Mouse (Mus musculus) cerebellum, adult 2 months (tissue): ENCODE data around the gene Rgl3. TPM values are rescaled to one million over a fixed set of nuclear protein-coding genes. Genes with fewer than 3 reads are reported as not detected.

Source experiments
- DNase-seq, 2 experiments: peaks; one replicate each; pipeline ENCODE4 v3.0.0; 2021
- H3K27ac ChIP-seq: fragments of 200-500 bp; 2 replicates; pipeline ENCODE4 v1.5.1; 2012; ENCODE audit warnings: low read length, control low read depth, inconsistent platforms; ENCODE audit not compliant: insufficient read depth
- H3K27me3 ChIP-seq: fragments of 200-500 bp; 2 replicates; pipeline ENCODE4 v1.6.1; 2012; ENCODE audit warnings: inconsistent platforms, mild to moderate bottlenecking, low read length, moderate library complexity; ENCODE audit not compliant: control insufficient read depth, insufficient read depth
- H3K4me1 ChIP-seq: fragments of 200-500 bp; 2 replicates; pipeline ENCODE4 v1.6.1; 2011; ENCODE audit warnings: low read length; ENCODE audit not compliant: control insufficient read depth, insufficient read depth
- H3K4me3 ChIP-seq: fragments of 200-500 bp; replicated peaks from 2 replicates; pipeline ENCODE3; 2011; ENCODE audit warnings: mild to moderate bottlenecking, low read depth, low read length, control low read depth; ENCODE audit not compliant: insufficient read depth
- CTCF ChIP-seq: fragments of 200-500 bp; IDR thresholded peaks from 2 replicates; pipeline ENCODE4 v1.5.1; 2011; ENCODE audit warnings: low read depth, mild to moderate bottlenecking, control low read depth, low read length, moderate library complexity, borderline replicate concordance; ENCODE audit not compliant: insufficient read depth
- POLR2A ChIP-seq: fragments of 200-500 bp; IDR thresholded peaks from 2 replicates; pipeline ENCODE4 v1.6.1; 2011; ENCODE audit warnings: low read length, control low read depth, borderline replicate concordance; ENCODE audit not compliant: insufficient read depth
- WGBS: fragments of 180-500 bp; shearing (Covaris S2); methylation state at CpG from one replicate; pipeline ENCODE4 v1.1.7; 2018; 5-methylcytosine and 5-hydroxymethylcytosine counted together
- polyA plus RNA-seq: library from polyadenylated mRNA; depleted of rRNA; stranded (reverse); fragments of >200 nt; gene quantifications from 2 replicates; pipeline ENCODE4 v1.2.3, GENCODE M21; 2012

The Rgl3 gene
- polyA plus RNA-seq, 1 experiment, result 67.6 TPM

- TF ChIP-seq CTCF, result no peak
- no peak for DNase-seq
- Histone ChIP-seq H3K4me3 (no peak overlapping the region), H3K27ac (no peak overlapping the region), H3K4me1 (peaks cover 10% of the 10 kb centered on the region), H3K27me3 (no peaks in the 10 kb centered on the region)
- 13% methylated on average over 5 of the region's 5 CpGs for WGBS
Observed at GRCm38 (mm10) chr9:21977331-21977730, 11.9 kb downstream of the Rgl3 start.

DNA sequence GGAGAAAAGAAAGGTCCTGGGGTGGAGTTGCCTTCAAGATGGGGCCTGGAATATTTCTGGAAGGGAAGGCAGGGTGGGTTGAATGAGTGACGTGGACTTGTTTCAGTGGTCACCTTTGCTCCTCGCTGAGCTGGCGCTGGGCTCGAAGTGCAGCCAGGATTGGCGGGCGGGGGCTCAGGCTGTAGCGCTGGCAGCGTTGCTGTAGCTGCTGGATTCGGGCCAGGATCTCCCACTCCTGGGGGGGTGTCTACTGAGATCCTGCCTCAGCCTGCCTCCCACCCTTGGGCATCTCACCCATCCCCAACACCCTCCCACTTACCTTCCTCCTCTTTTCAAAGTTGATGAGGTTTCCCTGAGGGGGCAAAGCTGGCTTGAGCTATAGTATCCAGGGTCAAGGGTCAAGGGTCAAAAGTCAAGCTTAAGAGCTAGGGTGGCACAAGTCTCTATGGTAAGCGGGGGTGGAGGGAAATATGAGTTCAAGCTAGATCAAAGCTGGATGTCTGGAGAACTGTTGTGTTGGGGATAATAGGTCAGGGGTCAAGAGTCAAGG is 12.5 kb downstream of the Rgl3 start:
- no peaks in the 10 kb centered on the region for H3K27me3 ChIP-seq
- TF ChIP-seq POLR2A (no peak), CTCF (no peak)
- H3K27ac ChIP-seq, result no peak overlapping the region
- no peak for DNase-seq
- 44% methylated on average over 10 of the region's 10 CpGs for WGBS
- H3K4me1 ChIP-seq, result peaks cover 10% of the 10 kb centered on the region
- H3K4me3 ChIP-seq, result no peak overlapping the region

- Histone ChIP-seq H3K4me1 (peaks cover 7% of the 10 kb centered on the region), H3K27ac (peak overlapping the region; percentile 23; the same call in 1 of the 2 replicates), H3K4me3 (no peak overlapping the region), H3K27me3 (no peaks in the 10 kb centered on the region)
- WGBS, result 61% methylated on average over 4 of the region's 4 CpGs
- no peak for DNase-seq
- TF ChIP-seq CTCF, result no peak
- no peak for TF ChIP-seq POLR2A
Observed at GRCm38 (mm10) chr9:21969304-21969703, 19.9 kb downstream of the Rgl3 start.

GRCm38 (mm10) chr9:21968883-21969282 is 20.4 kb downstream of the Rgl3 start:
- DNase-seq, result no peak
- no peak overlapping the region for H3K4me3 ChIP-seq
- 0 out of 2 replicates have a peak overlapping the region, but pooled peaks have one; percentile 23 for H3K27ac ChIP-seq
- H3K4me1 ChIP-seq, result peaks cover 7% of the 10 kb centered on the region
- WGBS, result 9% methylated on average over 6 of the region's 6 CpGs
- TF ChIP-seq CTCF (no peak), POLR2A (no peak)
- H3K27me3 ChIP-seq, result no peaks in the 10 kb centered on the region

GRCm38 (mm10) chr9:21963417-21963816 is 25.8 kb downstream of the Rgl3 start, which contains the start of gene Epor:
TSS of gene Epor (minus strand) at chr9:21963506.
- H3K27ac ChIP-seq, result peak within 1 kb of the TSS; percentile 17; the same call in 1 of the 2 replicates
- 28% methylated on average over 8 of the region's 8 CpGs for WGBS
- peak within 1 kb of the TSS; percentile 50 for H3K4me3 ChIP-seq
- H3K4me1 ChIP-seq, result peaks cover 12% of the 10 kb centered on the region
- no peaks in the 10 kb centered on the region for H3K27me3 ChIP-seq
- TF ChIP-seq CTCF, result no peak
- TF ChIP-seq POLR2A, result no peak
- peak in 1 of 2 experiments; percentile 32 for DNase-seq

DNA sequence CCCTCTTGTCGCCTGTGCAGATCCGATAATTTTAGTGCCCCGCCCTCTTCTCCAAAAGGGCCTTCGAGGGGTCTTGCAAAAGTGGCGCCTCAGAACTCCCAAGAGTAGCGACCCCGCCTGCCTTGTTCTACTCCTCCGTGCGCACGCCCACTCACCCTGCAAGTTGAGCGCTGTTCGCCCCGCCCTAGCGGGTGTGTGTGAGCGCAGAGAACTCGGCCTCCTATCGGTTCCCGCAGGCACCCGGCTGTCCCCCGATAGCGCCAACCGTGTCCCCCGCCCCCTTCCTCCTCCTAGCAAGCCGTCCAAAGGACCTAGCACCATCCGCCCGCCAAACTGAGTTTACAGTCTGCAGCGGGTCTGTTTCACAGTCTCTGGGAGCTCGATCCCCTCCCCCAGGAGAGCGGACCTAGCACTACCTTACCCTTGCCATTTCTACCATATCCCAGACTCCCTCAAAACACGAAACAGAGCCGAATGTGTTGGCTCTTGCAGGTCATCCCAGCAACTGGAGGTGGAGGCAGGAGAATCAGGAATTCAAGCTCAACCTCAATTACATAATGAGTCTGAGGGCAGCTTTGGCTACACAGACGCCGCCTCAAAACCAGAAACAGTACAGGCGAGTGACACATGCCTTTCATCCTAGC is 26.7 kb downstream of the Rgl3 start:
- peak overlapping the region; percentile 50 for H3K4me3 ChIP-seq
- WGBS, result 6% methylated on average over 34 of the region's 34 CpGs
- no peaks in the 10 kb centered on the region for H3K27me3 ChIP-seq
- peak overlapping the region; percentile 17; the same call in 1 of the 2 replicates for H3K27ac ChIP-seq
- peaks cover 12% of the 10 kb centered on the region for H3K4me1 ChIP-seq
- TF ChIP-seq POLR2A (no peak), CTCF (peak; percentile 7; the same call in 1 of the 2 replicates)
- peak; percentile 67 to 69 for DNase-seq

- peak; percentile 26 to 40 for DNase-seq
- Histone ChIP-seq H3K27ac (no peak overlapping the region), H3K4me3 (peak overlapping the region; percentile 50), H3K27me3 (no peaks in the 10 kb centered on the region), H3K4me1 (peaks cover 12% of the 10 kb centered on the region)
- WGBS, result 1% methylated on average over 15 of the region's 15 CpGs
- TF ChIP-seq POLR2A (no peak), CTCF (peak; percentile 31; the same call in 1 of the 2 replicates)
Observed at GRCm38 (mm10) chr9:21962010-21962409, 27.2 kb downstream of the Rgl3 start.
